Mouse (Mus musculus): ENCODE data around the gene Cphx3. TPM values are rescaled to one million over a fixed set of nuclear protein-coding genes. Genes with fewer than 3 reads are reported as not detected.
"Not testable (repeated sequence)": the region's sequence is repeated elsewhere in the genome, so short reads cannot be mapped to it uniquely, and the experiment has no call there.

Cphx3 gene
- polyA plus RNA-seq, 1 experiment, result not detected

- not testable (repeated sequence) for H3K4me1 ChIP-seq (ENCODE audit: control insufficient read depth, insufficient read depth, low read length); H3K4me3 ChIP-seq (replicated peaks; ENCODE audit: control insufficient read depth, low read depth, low read length); H3K27ac ChIP-seq (ENCODE audit: control insufficient read depth, insufficient read depth, low read depth, low read length, poor library complexity)
- no CpG with 5 or more reads among the region's 3 CpGs for WGBS
Observed at GRCm38 (mm10) chr14:26197851-26198250, 115.8 kb downstream of the Cphx3 start.

- WGBS, result no CpG with 5 or more reads among the region's 44 CpGs
- not testable (repeated sequence) for H3K27ac ChIP-seq (ENCODE audit: control insufficient read depth, insufficient read depth, low read depth, low read length, poor library complexity); H3K4me3 ChIP-seq (replicated peaks; ENCODE audit: control insufficient read depth, low read depth, low read length); H3K4me1 ChIP-seq (ENCODE audit: control insufficient read depth, insufficient read depth, low read length)
Observed at GRCm38 (mm10) chr14:26206197-26206925, 124.3 kb downstream of the Cphx3 start.

DNA sequence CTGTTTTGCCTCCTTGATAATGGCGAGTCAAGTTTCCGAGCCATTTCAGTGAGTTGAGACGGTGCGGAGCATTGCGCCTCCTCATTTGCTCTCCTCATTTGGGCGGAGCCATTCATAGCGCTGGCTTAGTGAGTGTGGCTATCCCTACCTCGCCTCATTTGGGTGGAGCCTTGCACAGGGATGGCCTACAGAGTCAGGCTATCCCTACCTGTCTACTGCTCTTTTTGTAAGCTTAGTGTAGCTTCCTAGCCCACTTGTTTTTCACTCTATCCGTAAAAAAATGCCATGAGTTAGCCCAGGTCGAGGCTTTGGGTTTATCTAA lies 124.8 kb downstream of the Cphx3 start, which contains the start of gene Tmem254b:
Tmem254b (minus strand) TSS at position 116 of the 322 bp plus-strand sequence.
- WGBS, result no CpG with 5 or more reads among the region's 10 CpGs
- H3K4me3 ChIP-seq (replicated peaks; ENCODE audit: control insufficient read depth, low read depth, low read length); H3K4me1 ChIP-seq (ENCODE audit: control insufficient read depth, insufficient read depth, low read length); H3K27ac ChIP-seq (ENCODE audit: control insufficient read depth, insufficient read depth, low read depth, low read length, poor library complexity): not testable (repeated sequence)

DNA sequence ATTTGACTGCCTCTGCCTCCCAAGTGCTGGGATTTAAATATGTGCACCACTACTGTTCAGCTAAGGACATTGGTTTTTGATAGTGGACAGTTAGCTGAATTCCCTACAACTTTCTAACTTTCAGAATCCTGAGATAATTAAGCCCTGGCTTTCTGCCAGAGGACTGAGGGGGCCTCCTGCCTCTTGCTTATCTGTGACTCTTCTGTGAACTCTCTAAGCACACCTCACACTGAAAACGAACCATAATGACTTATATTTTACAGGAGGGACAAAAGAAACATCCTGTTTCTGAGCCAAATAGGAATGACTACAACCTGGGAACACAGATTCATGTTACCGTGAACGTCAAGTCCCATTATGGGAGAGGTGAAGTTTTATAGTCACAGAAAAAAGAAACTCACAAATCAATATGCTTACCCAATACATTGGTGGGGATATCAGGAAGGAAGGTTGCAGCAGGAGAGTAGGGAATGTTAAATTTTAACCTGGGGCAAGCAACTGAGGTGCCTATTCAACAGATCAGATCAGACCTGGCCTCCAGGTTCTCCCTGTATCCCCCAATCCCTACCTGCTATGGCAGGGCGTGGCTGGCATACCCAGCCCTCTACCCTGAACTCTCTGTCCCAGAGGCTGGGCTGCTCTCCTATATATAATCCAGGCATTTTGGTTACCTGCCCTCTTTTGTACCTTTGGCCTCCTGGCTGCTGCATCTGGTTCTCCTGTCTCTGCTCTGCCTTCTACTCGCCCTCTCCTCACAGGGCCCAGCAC lies 134.3 kb downstream of the Cphx3 start:
- no CpG with 5 or more reads among the region's 5 CpGs for WGBS
- H3K4me1 ChIP-seq (ENCODE audit: control insufficient read depth, insufficient read depth, low read length); H3K4me3 ChIP-seq (replicated peaks; ENCODE audit: control insufficient read depth, low read depth, low read length); H3K27ac ChIP-seq (ENCODE audit: control insufficient read depth, insufficient read depth, low read depth, low read length, poor library complexity): not testable (repeated sequence)

DNA sequence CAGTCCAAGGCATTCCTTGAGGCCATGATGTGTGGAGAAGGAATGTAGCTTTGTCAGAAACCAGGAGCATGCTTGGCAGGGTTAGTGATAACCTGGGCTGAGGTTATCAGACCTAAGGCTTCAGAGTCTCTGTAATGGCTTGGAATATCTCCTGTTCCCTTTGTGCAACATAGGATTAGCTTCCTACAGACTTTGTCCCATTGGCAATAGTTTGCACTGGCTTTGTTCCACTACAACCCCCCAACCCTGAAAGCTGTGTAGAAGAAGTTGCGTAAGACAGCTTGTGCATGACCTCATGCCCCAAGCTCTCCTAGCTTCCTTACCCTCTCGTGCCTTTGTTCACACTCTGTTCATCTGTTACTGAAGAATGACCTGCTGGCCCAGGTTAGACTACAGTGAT lies 155.1 kb downstream of the Cphx3 start:
- WGBS, result no CpG with 5 or more reads among the region's 2 CpGs
- H3K4me1 ChIP-seq (ENCODE audit: control insufficient read depth, insufficient read depth, low read length); H3K4me3 ChIP-seq (replicated peaks; ENCODE audit: control insufficient read depth, low read depth, low read length); H3K27ac ChIP-seq (ENCODE audit: control insufficient read depth, insufficient read depth, low read depth, low read length, poor library complexity): not testable (repeated sequence)

DNA sequence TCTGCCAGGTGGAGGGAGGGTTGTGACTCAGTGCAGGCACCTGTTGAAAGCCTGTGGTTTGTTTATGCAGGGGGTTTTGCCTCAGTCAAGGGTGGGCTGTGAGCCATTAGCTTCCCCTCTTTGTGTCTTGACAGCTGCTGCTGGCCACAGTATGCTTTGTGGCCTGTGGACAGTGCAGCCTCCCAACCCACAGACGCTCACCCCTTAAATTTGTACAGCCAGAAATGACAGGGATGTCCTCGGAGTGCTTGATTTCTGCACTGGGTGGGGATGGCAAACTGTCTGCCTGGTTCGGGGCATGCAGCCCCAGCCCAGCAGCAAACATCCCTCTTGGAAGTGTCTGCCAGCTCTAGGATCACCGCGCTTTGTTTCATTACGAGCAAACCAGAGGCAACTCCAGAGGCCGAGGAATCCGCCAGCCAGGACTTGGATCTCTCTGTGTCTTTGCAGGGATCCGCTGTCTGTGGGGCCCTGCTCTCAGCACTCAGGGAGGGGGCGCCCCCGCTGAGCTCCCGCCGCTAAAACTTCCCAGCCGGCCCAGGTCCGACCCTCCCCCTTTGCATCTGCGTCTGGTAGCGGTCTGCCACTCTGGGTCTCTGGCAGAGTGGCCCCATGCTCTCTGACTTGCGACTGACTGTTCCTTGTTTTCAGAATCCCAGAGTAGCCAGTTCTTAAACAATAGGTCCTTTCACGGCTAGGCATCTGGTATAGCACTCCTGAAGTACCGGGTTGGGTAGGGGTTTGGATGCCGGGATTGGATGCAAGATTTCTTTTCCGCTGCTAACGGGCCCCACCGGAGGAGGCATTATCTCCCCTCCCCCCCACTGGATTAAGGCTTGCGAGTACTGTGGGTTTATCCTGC lies 175.9 kb downstream of the Cphx3 start, which contains the start of gene Duxbl3:
Duxbl3 (plus strand) TSS at position 207 of the 862 bp plus-strand sequence.
- not testable (repeated sequence) for H3K4me1 ChIP-seq (ENCODE audit: control insufficient read depth, insufficient read depth, low read length); H3K4me3 ChIP-seq (replicated peaks; ENCODE audit: control insufficient read depth, low read depth, low read length); H3K27ac ChIP-seq (ENCODE audit: control insufficient read depth, insufficient read depth, low read depth, low read length, poor library complexity)
- no CpG with 5 or more reads among the region's 25 CpGs for WGBS

- H3K4me1 ChIP-seq (ENCODE audit: control insufficient read depth, insufficient read depth, low read length); H3K4me3 ChIP-seq (replicated peaks; ENCODE audit: control insufficient read depth, low read depth, low read length); H3K27ac ChIP-seq (ENCODE audit: control insufficient read depth, insufficient read depth, low read depth, low read length, poor library complexity): not testable (repeated sequence)
- no CpG with 5 or more reads among the region's 6 CpGs for WGBS
Observed at GRCm38 (mm10) chr14:26258729-26259128, 176.6 kb downstream of the Cphx3 start.

Other genes starting within 250 kb of the Cphx3 start
- 19.9 and 43.0 TPM in 2 replicates for gene Anxa11, start 240.1 kb upstream of the Cphx3 start, polyA plus RNA-seq (2011; ENCODE audit: insufficient read depth, insufficient read length, low replicate concordance, missing spikeins)
- gene Plac9a, start 179.2 kb upstream of the Cphx3 start, polyA plus RNA-seq (2011; ENCODE audit: insufficient read depth, insufficient read length, low replicate concordance, missing spikeins), result not detected in 2 replicates
- gene Tmem254a, start 154.6 kb upstream of the Cphx3 start, polyA plus RNA-seq (2011; ENCODE audit: insufficient read depth, insufficient read length, low replicate concordance, missing spikeins), result not detected in 2 replicates
- gene Cphx1, start 144.0 kb upstream of the Cphx3 start, polyA plus RNA-seq (2011; ENCODE audit: insufficient read depth, insufficient read length, low replicate concordance, missing spikeins), result not detected in 2 replicates
- gene Duxbl1, start 103.7 kb upstream of the Cphx3 start, polyA plus RNA-seq (2011; ENCODE audit: insufficient read depth, insufficient read length, low replicate concordance, missing spikeins), result not detected in 2 replicates
- not detected in 2 replicates for gene Gm9780, start 39.6 kb upstream of the Cphx3 start, polyA plus RNA-seq (2011; ENCODE audit: insufficient read depth, insufficient read length, low replicate concordance, missing spikeins)
- 5.1 and 11.7 TPM in 2 replicates for gene Tmem254c, start 14.9 kb upstream of the Cphx3 start, polyA plus RNA-seq (2011; ENCODE audit: insufficient read depth, insufficient read length, low replicate concordance, missing spikeins)
- not detected in 2 replicates for gene Cphx2, start 781 bp upstream of the Cphx3 start, polyA plus RNA-seq (2011; ENCODE audit: insufficient read depth, insufficient read length, low replicate concordance, missing spikeins)
- gene Duxbl2, start 36.1 kb downstream of the Cphx3 start, polyA plus RNA-seq (2011; ENCODE audit: insufficient read depth, insufficient read length, low replicate concordance, missing spikeins), result 3.8 TPM in 1 of 2 replicates, not detected in the other
- gene Plac9b, start 100.2 kb downstream of the Cphx3 start, polyA plus RNA-seq (2011; ENCODE audit: insufficient read depth, insufficient read length, low replicate concordance, missing spikeins), result 13.7 and 20.2 TPM in 2 replicates
- 1.8 TPM in 1 of 2 replicates, not detected in the other for gene Tmem254b, start 124.7 kb downstream of the Cphx3 start, polyA plus RNA-seq (2011; ENCODE audit: insufficient read depth, insufficient read length, low replicate concordance, missing spikeins)
- not detected in 2 replicates for gene Duxbl3, start 175.7 kb downstream of the Cphx3 start, polyA plus RNA-seq (2011; ENCODE audit: insufficient read depth, insufficient read length, low replicate concordance, missing spikeins)

All from bone marrow, adult 2 months (tissue).